Mouse (Mus musculus) T-helper 17 cell (primary cell): ENCODE measurements around the gene Det1.

ENCODE experiments used
- in situ Hi-C, 2 experiments: fragments of 300-600 bp; cut with MboI, MseI; formaldehyde crosslinking; loops; 1 replicate in 1 of 2; 2 replicates in 1 of 2; pipeline ENCODE4 v1.15.1; 2025; ENCODE audit warnings: high pct_unique_total_duplicates in 2 of 2

The Det1 gene

GRCm38 (mm10) chr7:78846737-78847434, at the start of gene Det1:
Gene Det1, minus strand, starts transcription at chr7:78847263.
- in situ Hi-C loops = loop anchor here in 1 of 2 experiments (5.0 kb wide), 1 partner anchor 40 kb away; no protein-coding TSS in a partner anchor

- in situ Hi-C loops = loop anchor here (10.0 to 25.0 kb wide), 2 partner anchors 308 to 1729 kb away; no protein-coding TSS in a partner anchor
Observed at GRCm38 (mm10) chr7:78895653-78896333, 48.7 kb upstream of the Det1 start, which contains the start of gene Aen. Gene Aen, plus strand, starts transcription at chr7:78895854.

DNA sequence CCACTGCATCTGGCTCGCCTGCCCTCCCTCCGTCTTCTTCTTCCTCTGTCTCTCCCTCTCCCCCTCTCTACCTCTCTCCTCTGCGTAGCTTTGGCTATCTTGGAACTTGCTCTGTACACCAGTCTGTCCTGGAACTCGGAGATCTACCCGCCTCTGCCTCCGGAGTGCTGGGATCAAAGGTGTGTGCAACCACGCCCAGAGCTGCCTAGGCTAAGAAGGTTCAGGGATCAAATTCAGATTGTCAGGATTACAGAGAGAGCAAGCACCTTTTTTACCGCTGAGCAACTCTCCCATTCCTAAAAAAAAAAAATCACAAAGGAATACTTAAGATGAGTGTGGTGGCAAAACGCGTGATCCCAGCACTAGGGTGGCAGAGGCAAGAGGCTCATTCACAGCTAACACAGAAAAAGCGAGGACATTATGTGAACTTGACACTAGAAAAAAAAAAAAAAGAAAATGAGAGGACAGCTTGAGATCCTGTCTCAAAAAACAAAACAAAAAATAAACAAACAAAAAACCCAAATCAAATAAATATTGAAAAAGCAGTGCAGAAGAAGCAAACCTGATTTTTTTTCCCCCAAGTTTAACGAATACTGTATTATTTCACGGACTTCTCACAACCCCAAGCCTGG, 48.1 kb upstream of the Det1 start:
- in situ Hi-C loops = loop anchor here (10.0 to 25.0 kb wide), 2 partner anchors 308 to 1730 kb away; no protein-coding TSS in a partner anchor

DNA sequence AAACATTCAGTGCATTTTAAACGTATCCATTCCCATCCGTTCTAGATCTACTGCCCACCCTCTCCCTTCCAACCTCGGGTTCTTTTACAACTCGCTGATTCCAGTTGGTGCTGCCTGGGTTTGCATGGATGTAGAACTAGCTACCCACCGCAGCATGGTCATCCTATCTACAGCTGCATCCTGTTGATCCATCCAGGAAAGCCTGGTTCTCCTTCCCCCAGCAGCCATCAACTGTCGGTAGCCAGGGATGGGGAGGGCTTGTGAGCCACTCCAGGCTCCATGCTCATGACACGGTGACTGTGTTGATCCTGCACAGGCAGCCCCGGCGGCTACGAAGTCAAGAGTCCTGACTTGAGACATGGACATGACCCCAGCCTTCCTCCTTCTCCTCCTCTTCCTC, 46.9 kb upstream of the Det1 start:
- in situ Hi-C loops = loop anchor here (5.0 to 25.0 kb wide), 3 partner anchors 102 to 1731 kb away; no protein-coding TSS in a partner anchor

DNA sequence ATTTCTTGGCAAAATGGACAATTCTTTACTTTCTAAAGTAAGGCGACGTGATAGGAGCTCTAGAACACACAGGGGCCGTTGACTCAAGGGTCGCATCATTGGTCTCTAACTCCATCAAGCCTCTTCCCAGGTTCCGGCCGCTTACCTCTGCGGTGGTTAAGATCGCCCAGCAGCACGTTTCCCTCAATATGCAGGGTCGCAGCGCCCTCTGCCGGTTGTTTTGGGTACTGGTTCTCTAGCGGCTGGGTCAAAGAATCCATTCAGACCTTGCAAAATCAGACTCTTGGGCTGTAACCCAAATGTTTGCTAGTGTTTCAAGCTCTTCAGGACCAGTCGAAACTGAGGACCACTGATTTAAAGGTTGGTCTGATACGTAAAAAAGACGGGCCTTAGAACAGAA, 43.6 kb upstream of the Det1 start:
- in situ Hi-C loops = loop anchor here (5.0 to 25.0 kb wide), 3 partner anchors 98 to 1734 kb away; no protein-coding TSS in a partner anchor

DNA sequence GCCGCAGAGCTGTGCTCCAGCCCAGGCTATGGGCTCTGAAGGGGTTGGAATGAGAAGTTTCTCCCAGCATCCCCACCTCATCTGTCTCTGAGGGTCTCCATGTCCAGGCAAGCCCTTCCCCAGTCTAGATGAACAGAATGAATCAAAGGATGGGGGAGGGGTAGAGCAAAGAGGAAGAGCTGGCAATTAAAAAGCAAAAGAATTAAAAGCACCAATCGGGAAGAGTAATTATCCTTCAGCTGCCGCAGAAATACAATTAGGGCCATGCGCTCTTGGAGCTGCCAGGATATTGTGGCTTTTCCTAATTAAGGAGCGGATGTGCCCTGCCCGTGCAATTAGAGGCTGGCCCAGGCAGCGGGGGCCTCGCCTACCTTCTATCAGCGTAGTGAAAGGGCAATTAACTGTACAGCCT, 40.4 kb upstream of the Det1 start:
- in situ Hi-C loops = loop anchor here (5.0 to 25.0 kb wide), 3 partner anchors 40 to 313 kb away; partner anchors contain the start of gene Det1 (in 1 of the 2)

GRCm38 (mm10) chr7:78886496-78886895, 39.4 kb upstream of the Det1 start:
- in situ Hi-C loops = loop anchor here (5.0 to 25.0 kb wide), 3 partner anchors 39 to 312 kb away; partner anchors contain the start of gene Det1 (in 1 of the 2)

DNA sequence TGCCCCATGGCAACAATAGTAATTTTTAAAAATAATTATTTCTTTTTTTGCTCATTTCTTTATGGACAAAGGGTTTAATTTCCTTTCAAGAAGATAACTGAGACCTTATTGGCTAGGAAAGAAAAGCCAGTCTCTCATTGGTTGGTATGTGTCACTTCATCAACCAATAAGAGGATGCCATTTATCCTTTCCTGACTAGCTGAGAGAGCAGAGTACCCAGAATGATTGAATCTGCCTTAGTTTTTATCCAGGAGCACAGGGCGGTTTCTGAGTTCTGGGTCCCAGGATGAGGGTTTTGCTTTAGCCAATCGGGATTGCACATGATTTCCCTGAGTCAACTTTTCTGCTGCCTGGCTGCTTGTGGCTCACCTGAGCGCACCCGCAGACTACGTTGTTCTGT, 38.3 kb upstream of the Det1 start:
- in situ Hi-C loops = loop anchor here (5.0 to 25.0 kb wide), 3 partner anchors 38 to 311 kb away; partner anchors contain the start of gene Det1 (in 1 of the 2)

DNA sequence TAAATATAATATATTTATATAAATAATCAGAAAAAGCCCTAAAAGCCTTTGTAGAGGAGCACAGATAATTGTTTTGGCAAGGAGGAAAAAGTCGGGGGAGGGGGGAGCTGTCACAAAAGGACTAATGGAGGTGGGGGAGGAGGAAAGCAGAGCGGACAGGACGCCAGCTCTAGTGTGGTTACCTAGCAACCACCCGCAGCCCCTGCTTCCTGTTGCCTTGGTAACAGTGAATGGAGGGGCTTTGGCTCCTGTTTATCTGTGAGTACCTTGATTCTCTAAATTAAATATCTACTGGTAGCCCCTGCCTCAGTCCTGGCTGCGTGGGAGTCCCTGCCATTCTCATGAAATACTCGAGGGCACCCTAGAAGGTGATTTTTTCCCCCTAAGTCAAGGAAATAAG, 37.1 kb upstream of the Det1 start:
- in situ Hi-C loops = loop anchor here (10.0 to 25.0 kb wide), 2 partner anchors 297 to 309 kb away; no protein-coding TSS in a partner anchor

DNA sequence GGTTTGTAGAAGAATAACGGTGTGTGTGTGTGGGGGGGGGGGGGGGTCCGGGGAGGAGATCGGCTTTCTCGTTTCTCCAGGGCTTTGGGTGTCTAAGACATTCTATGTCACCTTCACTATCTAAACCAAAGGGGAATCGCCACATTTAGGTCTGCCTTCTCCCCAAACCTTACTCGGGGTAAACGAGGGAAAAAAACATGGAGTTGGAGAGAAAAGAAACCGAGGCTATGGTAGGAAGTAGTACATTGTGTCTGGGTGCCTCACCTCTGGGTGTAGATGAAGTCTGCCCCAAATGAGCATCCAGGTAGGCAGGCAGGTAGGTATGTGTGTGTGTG, 36.6 kb upstream of the Det1 start:
- in situ Hi-C loops = loop anchor here (10.0 to 25.0 kb wide), 2 partner anchors 296 to 309 kb away; no protein-coding TSS in a partner anchor

DNA sequence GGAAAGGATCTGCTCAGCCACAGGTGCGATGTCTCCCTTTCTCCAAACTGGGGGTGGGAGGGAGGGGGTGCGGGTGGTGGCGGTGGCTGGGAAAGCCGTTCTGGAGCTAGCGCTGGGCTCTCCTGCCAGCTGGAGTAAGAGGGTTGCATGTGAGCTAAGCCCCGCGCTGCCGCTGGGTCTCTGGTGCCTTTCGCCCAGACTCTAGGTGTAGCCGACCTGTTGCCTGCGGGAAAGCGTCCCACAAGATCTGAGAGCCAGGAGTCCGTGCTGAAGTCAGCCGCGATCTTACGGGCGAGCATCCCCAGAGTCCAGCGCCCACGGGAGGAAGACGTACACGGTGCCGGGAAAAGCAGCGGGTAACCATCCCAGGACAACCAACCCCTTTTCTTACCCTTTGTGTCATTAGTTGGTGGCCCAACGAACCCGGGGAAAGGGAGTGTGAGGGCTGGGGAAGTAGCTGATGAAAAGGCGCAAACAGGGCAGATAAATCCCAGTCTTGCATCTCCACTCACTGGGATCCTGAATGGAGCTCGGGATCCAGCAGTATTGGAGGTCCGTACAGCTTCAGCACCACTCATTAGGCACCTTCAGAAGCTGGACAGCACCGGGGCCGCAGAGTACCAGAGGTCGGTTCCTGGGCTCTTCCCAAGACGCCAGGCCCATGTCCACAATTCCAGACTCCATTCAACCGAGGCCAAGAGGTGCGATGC, 36.1 kb upstream of the Det1 start:
- in situ Hi-C loops = loop anchor here (10.0 to 25.0 kb wide), 2 partner anchors 296 to 308 kb away; no protein-coding TSS in a partner anchor

DNA sequence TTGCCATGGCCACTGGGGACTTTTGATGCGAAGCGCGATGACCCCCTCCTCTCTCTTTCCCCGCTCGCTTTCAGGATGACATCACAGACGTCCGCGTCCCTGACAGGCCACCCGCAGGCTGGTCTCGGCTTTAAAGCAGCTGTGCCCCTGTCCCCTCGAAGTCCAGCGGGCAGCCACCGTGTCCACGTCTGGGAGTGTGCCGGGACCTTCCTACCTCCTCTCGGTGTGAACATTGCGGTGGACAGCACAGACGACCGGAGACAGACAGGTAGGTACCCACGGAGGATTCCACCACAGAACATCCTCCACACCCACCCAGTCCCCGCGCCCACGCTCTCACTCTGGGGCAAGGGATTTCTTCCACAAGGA, 35.4 kb upstream of the Det1 start:
- in situ Hi-C loops = loop anchor here (10.0 to 25.0 kb wide), 2 partner anchors 295 to 308 kb away; no protein-coding TSS in a partner anchor

- in situ Hi-C loops = loop anchor here (10.0 to 25.0 kb wide), 2 partner anchors 295 to 307 kb away; no protein-coding TSS in a partner anchor
Observed at GRCm38 (mm10) chr7:78881607-78882468, 34.8 kb upstream of the Det1 start.

GRCm38 (mm10) chr7:78872831-78873230, 25.8 kb upstream of the Det1 start:
- in situ Hi-C loops = no loop called here

- in situ Hi-C loops = no loop called here
Observed at GRCm38 (mm10) chr7:78872366-78872765, 25.3 kb upstream of the Det1 start.

GRCm38 (mm10) chr7:78868731-78869130, 21.7 kb upstream of the Det1 start:
- in situ Hi-C loops = loop anchor here in 1 of 2 experiments (10.0 kb wide), 1 partner anchor 1536 kb away; the partner anchor contains the start of gene Furin

- in situ Hi-C loops = loop anchor here in 1 of 2 experiments (10.0 kb wide), 1 partner anchor 1539 kb away; the partner anchor contains the start of gene Furin
Observed at GRCm38 (mm10) chr7:78865212-78865949, 18.3 kb upstream of the Det1 start.

DNA sequence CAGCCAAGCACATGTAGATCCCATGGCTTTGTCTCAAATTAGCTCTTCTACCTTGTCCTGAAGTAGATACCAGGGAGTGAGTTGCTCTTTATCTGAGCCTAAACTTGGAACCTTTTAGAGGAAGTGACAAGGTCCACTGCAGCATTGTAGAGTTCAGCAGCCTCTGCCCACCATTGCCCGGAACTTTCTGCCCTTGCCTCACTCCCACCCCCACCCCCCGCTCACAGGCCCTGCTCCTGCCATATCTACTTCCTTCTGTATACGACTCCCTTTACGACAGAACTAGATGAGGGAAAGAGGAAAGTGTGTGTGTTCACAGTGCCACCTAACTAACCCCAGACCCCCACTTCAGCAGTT, 17.4 kb upstream of the Det1 start:
- in situ Hi-C loops = loop anchor here in 1 of 2 experiments (10.0 kb wide), 1 partner anchor 1540 kb away; the partner anchor contains the start of gene Furin
